Mouse (Mus musculus): ENCODE results near the gene Pptc7. TPM values are rescaled to one million over a fixed set of nuclear protein-coding genes. Genes with fewer than 3 reads are reported as not detected.

Pptc7 gene
- polyA plus RNA-seq (2021; fragmentation: Nextera tagmentation) = 6.9 and 7.2 TPM in 2 replicates
- long read RNA-seq, experiment 1, partial matches to known transcripts = 2 of 29 reads
- long read RNA-seq, experiment 1, other reads (novel, unspliced or antisense) = 27 of 29 reads
- long read RNA-seq, experiment 2, full-length matches to known transcripts = 3 of 36 reads
- long read RNA-seq, experiment 2, partial matches to known transcripts = 1 of 36 reads
- long read RNA-seq, experiment 2, other reads (novel, unspliced or antisense) = 32 of 36 reads

DNA sequence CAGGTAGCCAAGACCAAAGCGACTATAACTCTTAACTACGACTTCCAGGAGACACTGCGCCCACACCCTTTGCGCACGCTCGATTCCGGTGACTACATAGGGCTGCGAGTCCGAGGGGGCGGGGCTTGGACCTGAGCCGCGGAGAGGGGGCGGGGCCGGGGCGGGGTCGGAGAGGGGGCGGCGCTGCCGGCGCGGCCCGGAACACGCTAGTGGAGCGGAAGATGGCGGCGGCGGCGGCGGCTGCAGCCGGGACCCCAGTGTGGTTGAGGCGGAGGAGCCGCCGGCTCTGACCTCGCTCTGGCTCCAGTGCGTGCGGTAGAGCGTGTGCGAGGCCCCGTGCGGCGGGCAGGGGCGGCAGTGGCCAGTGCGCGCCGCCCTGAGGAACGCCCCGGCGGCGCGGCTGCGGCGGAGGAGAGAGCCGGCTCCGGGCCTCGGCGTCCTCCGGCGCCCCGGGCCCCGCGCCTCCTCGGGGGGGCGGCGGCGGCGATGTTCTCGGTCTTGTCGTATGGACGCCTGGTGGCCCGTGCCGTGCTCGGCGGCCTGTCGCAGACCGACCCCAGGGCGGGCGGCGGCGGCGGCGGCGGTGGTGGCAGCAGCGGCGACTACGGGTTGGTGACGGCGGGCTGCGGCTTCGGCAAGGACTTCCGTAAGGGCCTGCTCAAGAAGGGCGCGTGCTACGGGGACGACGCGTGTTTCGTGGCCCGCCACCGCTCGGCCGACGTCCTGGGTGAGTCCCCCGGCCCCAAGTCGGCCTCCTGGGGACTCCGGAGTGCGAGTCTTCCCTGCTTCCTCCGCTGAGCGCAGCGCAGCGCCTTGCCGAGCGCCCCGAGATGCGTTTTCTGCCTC, at the start of gene Pptc7:
TSS of gene Pptc7 (plus strand) at position 183 of the 846 bp plus-strand sequence.

DNA sequence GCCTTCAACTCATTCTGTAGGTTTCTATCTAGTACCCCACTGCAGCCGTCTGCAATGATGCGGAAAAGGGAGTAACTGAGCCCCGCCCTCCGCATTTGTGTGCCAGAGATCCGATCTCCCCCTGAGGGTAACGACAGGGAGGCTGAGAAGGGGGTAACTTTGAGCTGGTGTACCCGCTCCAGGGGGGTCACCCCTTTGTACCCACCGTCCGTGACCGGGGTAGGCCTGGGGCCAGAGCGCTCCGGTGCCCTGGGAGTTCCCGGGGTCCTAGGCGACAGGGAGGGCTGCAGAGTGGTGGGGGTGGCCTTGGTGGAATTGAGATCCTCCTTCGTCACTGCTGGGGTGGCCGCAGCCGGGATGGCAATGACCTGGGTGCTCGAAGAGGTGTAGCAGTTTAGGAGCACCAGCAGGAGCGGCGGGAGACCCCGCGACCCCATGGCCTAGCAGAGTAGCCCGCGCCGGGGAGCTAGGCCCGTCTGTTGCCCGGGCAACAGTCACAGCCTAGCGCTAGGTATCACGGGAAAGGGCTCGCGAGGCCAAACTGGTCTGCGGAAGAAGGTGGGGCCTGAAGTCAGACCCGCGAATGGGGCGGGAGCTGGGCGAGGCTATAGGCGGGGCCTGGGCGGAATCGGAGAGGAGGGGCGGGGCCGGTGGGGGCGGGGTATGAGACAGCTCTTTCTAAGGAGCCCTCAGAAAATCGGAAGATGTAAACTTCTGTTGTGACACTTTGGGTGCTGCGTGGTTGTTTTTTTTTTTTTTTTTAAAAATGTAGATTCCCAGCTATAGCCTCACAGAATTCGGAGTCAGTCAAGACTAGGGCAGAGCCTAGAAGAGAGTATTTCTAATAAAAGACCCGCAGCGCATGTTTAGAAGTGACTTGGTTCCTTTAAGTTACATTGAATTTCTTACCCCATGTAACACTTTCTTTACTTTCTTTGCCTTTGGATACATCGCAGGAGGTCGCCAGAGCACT, 19.9 kb upstream of the Pptc7 start, which contains the start of gene Tctn1:
TSS of gene Tctn1 (minus strand) at position 528 of the 973 bp plus-strand sequence.

GRCm38 (mm10) chr5:122353807-122354491, 69.8 kb downstream of the Pptc7 start, which contains the start of the genes Rad9b and Vps29:
TSS of gene Rad9b (minus strand) at chr5:122354233.
TSS of gene Vps29 (plus strand) at chr5:122354369.

DNA sequence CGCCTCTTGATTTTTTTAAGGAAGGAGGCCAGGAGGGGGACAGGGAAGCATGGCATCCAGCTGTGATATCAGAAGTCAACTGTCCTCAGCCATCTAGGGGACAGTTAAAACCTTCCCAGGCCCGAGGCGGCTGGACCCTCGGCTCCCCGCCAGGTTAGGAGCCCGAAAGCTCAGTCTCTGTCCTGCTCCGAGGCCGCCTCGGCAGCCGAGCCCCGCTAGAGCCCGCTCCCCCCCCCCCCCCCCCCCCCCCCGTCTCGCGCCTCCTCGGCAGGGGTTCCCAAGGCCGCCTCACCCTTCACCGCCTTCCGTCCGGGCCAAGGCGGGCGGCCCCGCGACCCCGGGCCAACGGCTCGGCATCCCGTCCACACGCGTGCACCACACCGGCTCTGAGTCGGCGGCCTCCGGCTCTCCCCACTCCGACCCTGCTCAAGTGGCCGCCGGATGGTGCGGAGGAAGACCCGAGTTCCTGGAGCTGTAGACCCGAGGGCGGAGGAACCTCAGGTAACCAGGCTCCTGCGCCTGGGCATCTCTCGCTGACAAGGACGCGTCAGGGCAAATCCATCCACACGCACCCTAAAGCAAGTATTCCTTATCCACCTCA, 87.5 kb downstream of the Pptc7 start, which contains the start of gene Gpn3:
TSS of gene Gpn3 (plus strand) at position 286 of the 601 bp plus-strand sequence.

GRCm38 (mm10) chr5:122372192-122372769, 88.1 kb downstream of the Pptc7 start, which contains the start of gene Fam216a:
TSS of gene Fam216a (minus strand) at chr5:122372364.

Other genes with a start within 250 kb of the Pptc7 start
- gene Cux2, start 234.3 kb upstream of the Pptc7 start, polyA plus RNA-seq (2021; fragmentation: Nextera tagmentation) = 5.0 and 6.2 TPM in 2 replicates
- gene Myl2, start 183.4 kb upstream of the Pptc7 start, polyA plus RNA-seq (2021; fragmentation: Nextera tagmentation) = 2.2 and 2.8 TPM in 2 replicates
- 0.18 TPM in 1 of 2 replicates, not detected in the other for gene Ccdc63, start 143.5 kb upstream of the Pptc7 start, polyA plus RNA-seq (2021; fragmentation: Nextera tagmentation)
- 32.0 and 37.7 TPM in 2 replicates for gene Ppp1cc, start 126.1 kb upstream of the Pptc7 start, polyA plus RNA-seq (2021; fragmentation: Nextera tagmentation)
- gene Hvcn1, start 77.6 kb upstream of the Pptc7 start, polyA plus RNA-seq (2021; fragmentation: Nextera tagmentation) = 3.3 and 3.6 TPM in 2 replicates
- gene Tctn1, start 19.9 kb upstream of the Pptc7 start, polyA plus RNA-seq (2021; fragmentation: Nextera tagmentation) = 1.6 and 2.0 TPM in 2 replicates
- 4.6 and 5.4 TPM in 2 replicates for gene Rad9b, start 69.9 kb downstream of the Pptc7 start, polyA plus RNA-seq (2021; fragmentation: Nextera tagmentation)
- gene Vps29, start 70.0 kb downstream of the Pptc7 start, polyA plus RNA-seq (2021; fragmentation: Nextera tagmentation) = 376 and 407 TPM in 2 replicates
- gene Gpn3, start 87.5 kb downstream of the Pptc7 start, polyA plus RNA-seq (2021; fragmentation: Nextera tagmentation) = 29.9 and 30.3 TPM in 2 replicates
- 115 and 117 TPM in 2 replicates for gene Fam216a, start 88.0 kb downstream of the Pptc7 start, polyA plus RNA-seq (2021; fragmentation: Nextera tagmentation)
- 47.5 and 50.7 TPM in 2 replicates for gene Arpc3, start 107.5 kb downstream of the Pptc7 start, polyA plus RNA-seq (2021; fragmentation: Nextera tagmentation)
- 20.0 and 20.7 TPM in 2 replicates for gene Anapc7, start 137.3 kb downstream of the Pptc7 start, polyA plus RNA-seq (2021; fragmentation: Nextera tagmentation)
- 54.2 and 55.8 TPM in 2 replicates for gene Atp2a2, start 217.9 kb downstream of the Pptc7 start, polyA plus RNA-seq (2021; fragmentation: Nextera tagmentation)